Mouse (Mus musculus) CD4-positive, CD25-positive, alpha-beta regulatory T cell, adult 2 months (primary cell): ENCODE measurements around the gene Arntl.

Source experiments
- DNase-seq: peaks from one replicate; pipeline ENCODE4 v3.0.0-alpha.2; 2012; ENCODE audit warnings: low read depth, low spot score

Gene Arntl

GRCm38 (mm10) chr7:113207471-113208387 lies 464 bp downstream of the Arntl start:
- no peak for DNase-seq

GRCm38 (mm10) chr7:113208388-113208753 lies 1.1 kb downstream of the Arntl start:
- no peak for DNase-seq

- peak; percentile 54 for DNase-seq
These were observed 3.2 kb downstream of the Arntl start for GRCm38 (mm10) chr7:113210441-113210840.

- no peak for DNase-seq
These were observed 7.2 kb downstream of the Arntl start for GRCm38 (mm10) chr7:113214245-113215169.

GRCm38 (mm10) chr7:113216152-113216551 lies 8.9 kb downstream of the Arntl start:
- DNase-seq, result no peak

- no peak for DNase-seq
These were observed 12.2 kb downstream of the Arntl start for GRCm38 (mm10) chr7:113219416-113219815.

- no peak for DNase-seq
These were observed 12.6 kb downstream of the Arntl start for GRCm38 (mm10) chr7:113219864-113220263.

- no peak for DNase-seq
These were observed 13.5 kb downstream of the Arntl start for GRCm38 (mm10) chr7:113220691-113221238.

- DNase-seq, result no peak
These were observed 15.6 kb downstream of the Arntl start for GRCm38 (mm10) chr7:113222821-113223220.

- no peak for DNase-seq
These were observed 17.4 kb downstream of the Arntl start for GRCm38 (mm10) chr7:113224620-113225019.

- DNase-seq, result no peak
These were observed 21.2 kb downstream of the Arntl start for GRCm38 (mm10) chr7:113228498-113228897.

- DNase-seq, result no peak
These were observed 28.9 kb downstream of the Arntl start for GRCm38 (mm10) chr7:113236135-113236534.

- DNase-seq, result no peak
These were observed 31.1 kb downstream of the Arntl start for GRCm38 (mm10) chr7:113238365-113238764.

GRCm38 (mm10) chr7:113239448-113240130 lies 32.3 kb downstream of the Arntl start:
- no peak for DNase-seq

- no peak for DNase-seq
These were observed 33.2 kb downstream of the Arntl start for GRCm38 (mm10) chr7:113240438-113240837.

GRCm38 (mm10) chr7:113241901-113242661 lies 34.8 kb downstream of the Arntl start:
- peak; percentile 55 for DNase-seq

- DNase-seq, result no peak
These were observed 35.4 kb downstream of the Arntl start for GRCm38 (mm10) chr7:113242688-113243087.

- DNase-seq, result no peak
These were observed 37.9 kb downstream of the Arntl start for GRCm38 (mm10) chr7:113245144-113245543.

GRCm38 (mm10) chr7:113246512-113246911 lies 39.2 kb downstream of the Arntl start:
- DNase-seq, result no peak

- no peak for DNase-seq
These were observed 39.9 kb downstream of the Arntl start for GRCm38 (mm10) chr7:113247167-113247566.
